Mouse (Mus musculus) cerebellum, adult 9-11 months (tissue): ENCODE measurements around the gene Pvalb.

ENCODE experiments used
- DNase-seq: peaks from one replicate; pipeline ENCODE4 v3.0.0; 2022

Pvalb gene

DNA sequence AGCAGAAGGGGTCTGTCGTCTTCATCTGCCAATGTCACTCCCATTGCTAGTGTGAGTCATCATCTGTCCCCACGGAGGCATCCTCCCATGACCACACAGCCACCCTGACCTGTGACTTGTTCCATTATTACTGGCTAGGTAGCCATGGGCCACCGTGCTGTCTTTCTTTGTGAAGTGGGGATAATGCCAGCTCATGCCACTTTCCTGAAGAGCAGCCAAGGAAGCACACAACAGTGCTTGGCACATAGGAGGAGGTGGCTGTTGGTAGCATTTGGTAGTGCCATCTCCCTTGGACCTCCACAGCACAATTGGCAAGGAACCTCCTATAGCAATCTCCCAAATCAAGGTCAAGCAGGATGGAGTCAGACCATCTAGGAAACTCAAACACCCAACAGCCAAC is 11.9 kb downstream of the Pvalb start:
- no peak for DNase-seq

DNA sequence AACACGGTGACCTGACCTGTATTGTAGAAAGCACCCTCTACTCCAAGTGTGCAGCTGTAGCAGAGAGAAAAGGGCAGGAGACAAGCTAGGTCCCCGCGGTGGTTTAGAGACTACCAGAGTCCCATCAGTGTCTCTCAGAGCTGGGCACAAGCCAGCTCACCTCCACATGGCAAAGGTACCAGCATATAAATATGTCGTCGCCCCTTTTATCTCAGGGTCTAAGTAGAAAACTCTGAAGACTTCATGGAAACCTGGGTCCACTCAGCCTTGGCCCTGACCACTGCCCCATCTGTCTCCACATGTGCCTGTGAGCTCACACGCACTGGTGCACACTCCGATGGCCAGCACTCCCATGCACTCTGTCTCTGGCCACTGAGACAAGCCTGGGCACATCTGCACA is 16.6 kb downstream of the Pvalb start:
- no peak for DNase-seq

DNA sequence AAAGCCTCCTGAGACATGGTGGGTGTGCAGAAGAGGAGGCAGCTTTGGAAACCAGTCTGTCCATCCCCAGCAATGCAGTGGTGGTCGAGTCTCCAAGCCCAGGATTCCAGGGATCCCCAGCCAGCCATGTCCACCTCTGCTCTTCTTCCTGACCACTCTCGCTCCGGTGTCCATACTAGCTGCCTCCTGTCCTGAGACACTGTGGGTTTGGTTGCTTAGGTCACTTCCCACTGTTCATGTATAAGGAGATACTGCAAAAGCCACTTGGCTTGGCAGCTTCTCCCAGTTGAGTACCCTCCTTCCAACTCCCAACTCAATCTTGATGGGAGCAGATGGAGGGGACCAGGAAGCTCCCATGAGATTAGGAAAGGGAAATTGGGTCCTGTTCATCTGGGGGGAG is 17.7 kb downstream of the Pvalb start:
- DNase-seq: no peak

DNA sequence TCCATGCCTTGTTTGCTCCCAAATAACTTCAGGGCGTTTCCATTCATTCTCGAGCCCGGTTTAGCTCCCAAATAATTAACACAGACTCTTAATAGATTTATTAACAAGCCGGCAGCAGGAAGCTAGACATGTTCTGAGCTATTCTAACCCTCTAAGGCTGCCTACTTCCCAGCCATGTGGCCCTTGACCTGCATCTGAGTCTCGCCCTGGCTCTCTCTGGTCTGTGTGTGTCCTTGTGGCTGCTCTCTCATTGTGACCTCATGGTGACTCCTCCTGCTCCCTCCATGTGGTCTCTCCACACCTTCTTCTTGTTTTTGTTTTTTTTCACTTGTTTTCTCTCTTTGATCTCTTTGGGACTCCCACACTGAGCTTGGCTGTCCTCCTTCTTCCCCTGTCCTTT is 19.3 kb downstream of the Pvalb start:
- DNase-seq: no peak

DNA sequence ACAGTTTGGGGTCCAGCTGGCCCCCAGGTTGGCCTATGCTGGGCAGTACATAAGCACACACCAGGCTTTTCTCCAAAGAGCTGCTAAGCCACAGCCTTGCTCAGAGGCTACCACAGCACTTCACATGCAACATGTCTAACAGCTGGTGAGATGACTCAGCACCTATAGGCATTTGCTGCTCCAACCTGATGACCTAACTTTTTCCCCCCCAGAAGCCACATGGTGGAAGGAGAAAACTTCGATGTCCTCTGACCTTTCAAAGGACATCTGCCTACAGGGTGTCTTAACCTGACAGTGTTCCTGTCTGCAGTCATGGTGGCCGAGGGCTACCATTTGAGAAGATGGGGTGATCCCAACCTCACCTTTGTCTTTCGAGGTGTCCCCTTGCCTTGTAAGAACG is 20.6 kb downstream of the Pvalb start:
- no peak for DNase-seq

DNA sequence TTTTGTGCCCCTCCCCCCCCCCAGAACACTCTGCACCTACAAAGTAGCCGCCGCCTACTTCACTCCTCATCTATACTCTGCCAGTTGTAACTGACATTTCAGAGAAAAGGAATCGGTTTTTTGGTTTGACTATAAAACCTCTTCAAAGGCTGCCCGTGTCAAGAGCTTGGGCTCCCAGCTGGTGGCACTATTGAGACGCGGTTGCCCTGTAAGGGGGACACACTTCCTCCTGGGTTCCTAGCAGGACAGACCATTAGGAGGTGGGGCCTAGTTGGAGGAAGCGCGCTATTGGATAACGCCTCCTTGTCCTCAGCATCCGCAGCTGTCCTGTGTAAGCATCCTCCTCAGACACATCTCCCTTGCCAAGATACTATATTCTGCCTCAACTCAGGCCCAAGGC is 21.3 kb downstream of the Pvalb start:
- no peak for DNase-seq

DNA sequence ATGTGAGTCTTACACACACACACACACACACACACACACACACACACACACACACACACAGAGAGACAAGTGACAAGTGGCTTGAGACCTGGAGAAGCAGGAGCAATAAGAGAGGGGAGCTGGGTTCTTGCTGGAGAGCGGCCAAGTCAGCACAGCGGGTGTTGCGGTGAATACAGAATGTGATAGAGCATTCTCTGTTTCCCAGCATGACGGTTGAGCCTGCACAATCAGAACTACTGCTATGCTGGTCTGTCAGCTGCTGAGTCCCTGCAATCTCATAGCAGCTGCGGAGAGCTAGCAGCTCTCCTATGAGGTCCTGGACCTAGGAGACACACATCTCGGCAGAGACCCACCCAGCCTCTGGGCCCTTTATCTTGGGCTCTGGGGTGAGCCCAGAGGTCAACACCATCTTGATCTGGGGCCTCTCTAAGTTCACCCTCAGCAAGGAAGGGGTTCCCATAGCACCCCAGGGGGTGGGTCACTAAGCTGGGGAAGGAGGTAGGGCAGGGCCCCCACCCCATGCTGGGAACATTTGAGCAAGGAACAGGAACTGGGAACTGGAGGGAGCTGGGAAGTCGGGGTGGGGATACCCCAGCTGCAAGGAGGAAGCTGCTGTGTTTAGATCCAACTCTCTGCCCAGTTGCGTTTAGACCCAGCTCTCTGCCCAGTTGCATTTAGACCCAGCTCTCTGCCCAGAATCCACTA is 24.3 kb downstream of the Pvalb start:
- DNase-seq: peak; percentile 25

DNA sequence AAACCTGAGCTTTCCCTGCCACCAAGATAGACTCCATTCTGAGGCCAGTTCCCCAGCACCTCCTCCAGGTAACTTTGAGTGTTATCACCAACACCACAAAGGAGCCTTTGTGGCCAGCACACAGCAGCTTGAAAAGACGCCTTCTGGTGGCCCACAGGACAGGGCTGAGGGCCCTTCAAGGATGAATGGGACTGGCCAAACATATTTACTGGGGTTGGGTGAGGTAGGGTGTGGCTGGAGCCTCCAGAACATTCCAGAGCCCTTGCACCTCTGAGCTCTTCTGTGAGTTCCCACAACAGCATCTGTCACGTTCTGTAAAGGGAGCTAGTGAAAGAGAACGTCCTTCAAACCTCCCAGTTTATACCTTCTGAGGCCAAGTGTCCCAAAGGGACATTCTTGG is 26.4 kb downstream of the Pvalb start:
- no peak for DNase-seq

DNA sequence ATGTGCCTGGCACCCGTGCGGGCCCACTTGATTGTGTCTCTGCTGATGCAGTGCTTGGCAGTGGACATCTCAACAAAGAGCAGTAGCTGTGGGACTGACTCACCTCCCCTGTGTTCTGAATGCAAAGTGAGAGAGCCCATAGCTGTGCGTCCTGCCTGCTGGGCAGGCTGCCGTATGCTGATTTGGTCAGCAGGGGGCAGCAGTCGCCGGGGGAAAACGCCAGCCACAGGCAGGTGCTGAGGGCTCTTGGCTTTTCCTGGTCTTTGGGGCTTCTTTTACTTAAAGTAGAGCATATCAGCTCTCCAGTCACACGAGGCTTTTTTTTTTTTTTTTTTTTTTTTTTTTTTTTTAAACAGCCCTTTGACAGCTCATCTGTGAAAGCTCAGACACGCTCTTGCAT is 27.8 kb downstream of the Pvalb start:
- DNase-seq: peak; percentile 78

DNA sequence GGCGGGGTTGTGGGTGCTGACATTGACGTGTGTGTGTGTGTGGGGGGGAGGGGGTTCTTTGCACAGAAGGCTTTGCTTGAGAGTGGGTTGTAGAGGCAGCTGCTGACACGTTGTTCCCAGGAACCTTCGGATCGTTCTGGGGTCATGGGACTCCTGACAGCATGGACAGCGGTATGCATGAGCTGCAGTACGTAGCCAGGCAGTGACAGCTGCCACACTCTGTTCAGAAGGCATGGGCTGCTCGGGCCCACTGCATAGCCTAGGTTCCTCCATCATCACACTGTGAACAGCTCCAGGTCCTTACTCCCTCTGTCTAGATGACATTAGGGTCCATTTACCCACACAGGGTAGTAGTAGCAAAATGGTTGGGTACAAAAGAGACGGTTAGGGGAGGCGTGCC is 28.9 kb downstream of the Pvalb start:
- no peak for DNase-seq

DNA sequence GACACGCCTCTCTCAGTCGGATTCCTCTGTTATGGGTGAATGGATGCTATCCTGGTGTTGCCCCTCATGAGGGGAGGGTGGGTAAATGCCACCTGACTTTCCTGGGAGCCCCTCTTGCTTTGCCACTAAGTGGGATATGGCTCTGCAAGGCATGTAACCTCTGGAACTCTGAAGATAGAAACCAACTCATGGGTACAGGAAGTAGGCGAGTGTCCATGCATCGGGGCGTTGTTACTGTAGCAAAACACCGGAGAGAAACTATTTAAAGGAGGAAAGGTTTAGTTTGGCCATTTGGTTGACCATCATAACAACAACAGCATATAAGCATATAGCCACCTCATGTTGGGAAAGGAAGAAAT is 31.3 kb downstream of the Pvalb start:
- DNase-seq: no peak

DNA sequence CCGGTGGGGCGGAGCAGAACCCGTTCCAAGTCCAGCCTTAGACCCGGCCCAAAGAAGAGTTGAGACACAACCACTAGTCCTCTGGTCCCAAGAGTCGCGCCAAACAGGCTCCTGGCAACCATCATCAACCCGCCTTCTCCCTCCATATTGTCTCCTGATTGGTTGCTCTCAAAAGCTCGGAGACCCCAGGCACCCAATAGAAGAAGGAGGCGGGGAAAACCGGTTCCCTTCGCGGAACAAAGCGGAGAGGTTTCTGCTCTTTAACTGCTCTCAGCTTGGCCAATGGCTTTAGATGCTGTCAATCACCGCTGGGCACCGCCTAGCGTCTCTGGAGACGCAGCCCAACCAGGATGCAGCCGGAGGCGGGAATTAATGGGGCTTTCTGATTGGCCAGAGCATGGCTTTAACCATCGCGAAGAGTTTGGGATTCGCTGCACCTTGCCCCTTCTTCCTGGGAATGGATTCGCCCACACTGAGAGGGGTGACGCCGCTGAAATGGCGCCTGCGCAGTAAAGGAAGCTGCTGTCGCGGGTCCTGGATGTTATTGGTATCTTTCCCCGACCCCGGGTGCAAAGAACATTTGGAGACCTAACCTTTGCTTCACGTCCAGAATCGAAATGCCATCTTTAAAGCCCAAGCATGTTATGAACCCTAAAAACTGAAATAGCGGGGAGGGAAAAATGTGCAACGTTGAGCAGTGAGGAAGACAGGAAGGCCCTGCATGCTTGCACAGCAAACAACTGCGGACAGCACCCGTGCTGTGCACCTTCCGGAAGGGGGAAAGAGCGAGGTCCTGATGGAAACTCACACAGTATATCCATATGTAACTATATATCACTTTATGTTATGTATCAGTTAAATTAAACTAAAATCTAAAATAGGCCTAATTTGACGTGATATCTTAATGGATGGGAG is 32.0 kb downstream of the Pvalb start, which contains the start of gene Ift27:
Gene Ift27 (minus strand): TSS at position 136 of the 915 bp plus-strand sequence.
- DNase-seq: peak; percentile 100

DNA sequence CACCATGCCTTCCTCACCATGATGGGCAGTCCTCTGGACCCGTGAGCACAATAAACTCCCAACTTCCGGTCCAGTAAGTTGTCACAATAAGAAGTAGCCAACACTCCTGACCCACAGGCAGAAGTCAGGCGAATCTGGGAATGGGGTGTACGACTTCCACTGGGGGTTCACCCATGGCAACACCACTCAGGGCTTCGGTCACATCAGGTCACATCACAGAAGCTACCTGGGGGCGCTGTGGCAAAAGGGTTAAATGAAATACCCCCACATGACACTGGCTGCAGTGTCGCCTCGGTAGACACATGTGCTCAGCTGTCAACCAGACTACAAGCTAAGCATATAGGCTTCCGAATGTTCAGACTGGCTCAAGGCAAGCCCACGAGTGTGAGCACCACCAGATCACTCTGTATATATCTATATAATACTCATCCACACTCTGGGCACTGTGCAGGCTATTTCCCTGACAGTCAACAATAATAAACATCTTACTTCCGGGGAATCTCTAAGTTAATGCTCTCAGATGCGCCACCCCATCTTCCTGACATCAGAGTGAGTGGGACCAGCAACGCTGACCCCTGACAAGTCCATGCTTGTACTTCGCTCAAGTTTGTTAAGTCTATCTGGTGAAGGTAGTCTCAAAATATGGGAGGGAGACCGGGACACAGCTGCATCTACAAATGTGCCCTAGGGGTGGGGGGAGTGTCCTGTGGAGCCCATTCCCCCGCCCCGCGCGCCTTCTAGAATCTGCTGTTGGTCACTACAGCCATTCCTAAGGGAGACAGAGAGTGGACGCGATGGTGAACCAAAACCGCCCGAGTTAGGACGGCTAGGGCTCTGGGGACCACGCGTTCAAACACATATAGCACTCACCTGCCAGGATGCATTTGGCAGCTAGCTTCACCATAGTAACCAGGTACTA is 33.0 kb downstream of the Pvalb start:
- DNase-seq: peak; percentile 52

DNA sequence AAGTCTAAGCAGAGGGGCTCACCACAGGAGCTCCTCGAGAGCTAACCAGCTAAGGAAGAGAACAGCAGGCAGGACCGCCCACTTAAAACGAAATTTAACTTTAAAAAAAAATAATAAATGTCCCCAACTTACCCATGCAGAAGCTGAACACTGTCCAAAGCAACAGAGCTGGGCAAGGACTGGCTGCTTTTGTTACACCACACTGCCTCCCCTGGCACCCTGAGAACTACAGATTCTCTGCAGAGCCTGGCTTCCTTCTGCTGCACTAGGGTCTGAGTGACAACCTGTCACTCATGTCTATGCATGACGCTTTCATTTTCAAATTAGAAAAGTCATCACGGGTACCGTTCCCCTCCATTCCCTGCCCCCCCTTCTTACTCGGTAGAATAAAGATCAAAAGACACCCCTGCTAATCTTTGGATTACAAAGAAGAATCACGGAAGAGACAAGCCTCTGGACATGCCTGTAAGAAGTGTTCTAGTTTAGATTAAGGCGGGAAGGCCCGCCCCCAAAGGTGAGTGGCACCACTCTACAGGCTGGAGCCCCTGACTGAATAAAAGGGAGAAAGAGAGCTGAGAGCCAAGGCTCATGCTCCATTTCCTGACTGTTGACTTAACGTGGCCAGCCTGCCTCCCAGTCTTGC is 33.8 kb downstream of the Pvalb start:
- peak; percentile 61 for DNase-seq

DNA sequence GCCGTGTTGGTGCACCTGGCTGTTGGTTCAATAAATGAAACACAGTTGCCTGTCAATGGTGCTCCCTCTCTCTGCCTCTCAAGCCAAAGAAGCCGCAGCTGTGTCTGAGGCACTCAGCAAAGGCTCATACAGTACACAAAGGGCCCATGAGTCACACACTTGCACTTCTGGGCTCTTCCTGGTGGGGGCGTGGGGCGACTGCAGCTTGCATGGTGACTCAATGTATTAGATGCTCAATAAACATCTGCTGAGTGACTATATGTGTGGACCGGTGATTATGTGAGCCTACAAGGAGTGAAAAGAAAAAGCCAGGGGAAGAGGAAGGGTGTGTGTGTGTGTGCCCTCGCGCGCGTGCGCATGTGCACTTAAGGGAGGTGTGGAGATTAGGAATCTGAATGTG is 34.5 kb downstream of the Pvalb start:
- peak; percentile 40 for DNase-seq

DNA sequence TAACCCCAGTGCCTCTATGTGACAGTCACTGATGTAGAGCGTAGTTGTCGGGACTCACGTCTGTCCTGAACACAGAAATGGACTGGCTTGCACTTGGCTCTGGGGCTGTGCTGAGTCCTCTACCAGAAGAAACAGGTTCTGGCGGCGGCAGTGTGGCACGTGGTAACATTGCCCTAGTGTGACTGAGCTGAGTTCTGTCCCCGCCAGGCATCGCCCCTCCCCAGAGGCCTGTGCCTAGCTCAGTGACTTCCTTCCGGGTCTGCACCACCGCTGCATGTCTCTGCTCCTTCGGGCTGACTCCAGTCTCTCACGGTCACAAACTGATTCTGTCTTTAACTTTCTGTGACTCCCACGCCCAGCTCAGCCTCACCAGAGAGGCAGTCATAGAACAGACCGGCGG is 35.5 kb downstream of the Pvalb start:
- DNase-seq: no peak

DNA sequence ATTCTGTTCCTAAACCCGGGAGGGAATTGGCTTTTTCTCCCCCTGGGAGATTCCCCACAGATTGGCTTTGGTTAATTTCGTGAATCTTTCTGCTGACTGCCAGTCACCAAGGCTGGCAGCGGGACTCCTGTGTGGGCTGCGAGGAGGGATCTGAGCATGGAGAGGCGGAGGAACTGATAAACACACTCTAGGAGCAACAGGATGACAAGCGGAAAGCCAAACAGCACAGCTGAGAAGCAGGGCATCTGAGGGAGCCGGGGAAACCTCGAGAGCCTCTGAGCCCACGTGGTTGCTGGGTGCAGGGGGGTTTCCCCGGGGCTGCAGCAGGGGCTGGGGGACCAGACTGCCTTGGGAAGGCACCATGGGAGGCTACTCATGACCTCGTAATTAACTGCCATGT is 36.6 kb downstream of the Pvalb start:
- no peak for DNase-seq

DNA sequence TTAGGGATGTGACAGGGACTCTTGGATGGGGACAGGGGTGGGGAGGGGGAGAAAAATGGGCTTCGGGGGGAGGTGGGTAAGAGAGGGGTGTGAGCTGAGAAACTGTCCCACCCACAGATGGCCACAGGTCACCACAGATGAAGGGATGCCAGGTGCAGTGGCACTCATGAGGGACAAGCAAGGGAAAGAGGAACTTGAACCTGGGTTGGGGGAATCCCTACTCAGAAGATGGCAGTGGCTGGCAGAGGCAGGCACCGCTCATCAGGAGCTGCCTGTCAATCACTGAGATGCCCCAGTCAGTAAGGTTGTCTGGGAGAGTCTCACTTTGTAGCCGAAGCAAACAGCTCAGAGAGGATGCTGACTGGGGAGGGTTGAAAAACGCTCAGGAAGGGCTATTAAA is 40.9 kb downstream of the Pvalb start:
- DNase-seq: no peak

DNA sequence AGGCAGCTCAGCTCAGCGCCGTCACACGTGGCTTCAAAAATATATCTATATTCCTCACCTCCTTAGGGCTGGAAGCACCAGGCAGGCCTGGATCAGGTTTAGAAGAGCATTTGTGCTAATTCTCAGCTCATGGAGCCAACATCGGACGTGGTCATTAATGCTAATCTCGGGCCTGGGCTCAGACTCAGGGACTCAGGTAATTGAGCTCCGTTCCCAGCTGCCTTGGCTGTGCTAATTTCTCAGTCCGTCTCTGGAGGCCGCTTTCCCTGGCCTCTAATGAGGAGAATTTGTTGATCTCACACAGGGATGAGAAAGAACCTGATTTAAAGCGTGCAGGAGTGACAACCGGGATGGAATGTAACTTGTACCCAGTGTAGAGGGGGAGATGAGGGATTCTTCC is 41.7 kb downstream of the Pvalb start:
- no peak for DNase-seq

DNA sequence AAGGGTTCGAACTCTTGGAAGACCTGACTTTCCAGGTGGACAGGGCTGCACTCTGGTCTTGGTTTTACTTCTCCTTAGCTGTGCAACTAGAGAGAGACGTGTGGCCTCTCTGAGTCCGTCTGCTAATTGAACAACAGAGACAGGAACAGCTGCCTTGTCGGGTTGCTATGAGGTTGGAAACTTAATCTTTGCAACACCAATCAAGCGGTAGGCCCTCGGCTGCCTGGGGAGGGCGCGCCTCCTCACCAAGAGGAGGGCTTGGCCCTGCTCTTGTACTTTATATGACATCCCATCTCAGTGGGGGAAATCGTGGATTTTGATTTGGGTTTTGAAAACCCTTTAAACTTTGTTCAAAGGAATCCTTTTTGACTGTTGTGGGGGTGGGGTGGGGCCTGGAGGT is 44.3 kb downstream of the Pvalb start:
- DNase-seq: no peak

DNA sequence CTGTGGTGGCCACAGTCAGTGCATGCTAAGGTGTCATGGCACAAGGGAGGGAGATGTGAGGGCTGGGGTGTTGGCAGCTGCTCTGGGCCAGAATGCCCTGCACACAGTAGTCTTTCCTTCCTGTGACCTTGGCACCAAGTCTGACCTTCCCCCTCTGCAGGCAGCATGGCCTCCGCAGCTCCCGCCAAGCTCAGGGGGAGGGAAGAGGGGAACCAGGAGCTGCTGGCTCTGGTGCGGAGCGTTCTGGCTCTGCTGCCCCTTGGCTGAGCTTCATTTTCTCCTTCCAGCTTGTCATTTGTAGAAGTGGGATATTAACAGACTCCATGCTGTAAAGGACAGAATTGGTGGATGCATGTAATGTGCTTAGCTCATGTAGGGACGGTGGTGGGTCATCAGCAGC is 47.9 kb downstream of the Pvalb start:
- no peak for DNase-seq

DNA sequence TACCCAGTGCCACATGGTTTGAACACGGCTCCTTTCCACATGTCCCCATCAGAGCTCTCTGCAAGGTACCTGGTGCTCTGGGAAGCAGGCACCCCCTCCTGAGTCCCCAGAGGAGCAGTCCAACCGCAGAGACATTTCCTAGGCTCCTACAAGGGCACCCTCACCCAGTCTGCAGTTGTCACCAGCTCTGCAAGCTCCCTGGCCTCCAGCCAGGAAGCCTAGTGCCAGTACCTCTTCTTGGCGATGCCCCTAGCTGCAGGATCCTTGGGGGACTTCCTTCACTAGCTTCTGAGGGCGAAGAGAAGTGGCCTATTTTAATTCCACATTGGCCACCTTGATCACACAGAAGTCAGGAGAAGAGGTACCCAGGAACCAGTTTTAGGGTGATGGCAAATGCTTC is 48.4 kb downstream of the Pvalb start:
- DNase-seq: no peak

DNA sequence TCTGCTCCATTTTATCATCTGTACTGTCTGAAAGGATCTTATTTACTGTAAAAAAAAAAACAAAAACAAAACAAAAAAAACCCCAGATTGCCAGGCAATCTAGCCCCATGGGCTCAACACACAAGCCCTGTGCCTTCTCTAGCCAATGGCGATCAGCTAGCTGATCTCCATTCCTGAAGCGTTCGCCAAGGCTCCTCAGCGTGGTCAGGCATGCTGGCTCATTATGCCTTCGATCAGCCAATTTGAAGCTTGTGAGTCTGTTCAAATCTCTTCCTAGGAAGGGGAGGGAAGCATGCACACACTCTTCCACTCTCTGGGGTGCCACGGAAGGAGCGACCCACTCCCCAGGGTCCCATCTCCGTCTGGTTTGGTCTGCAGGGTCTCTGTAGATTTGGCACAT is 48.9 kb downstream of the Pvalb start:
- no peak for DNase-seq
